Mouse (Mus musculus) heart, adult 8-10 months (tissue): ENCODE measurements at regions not wholly inside any gene's neighbourhood (a gene's known extent, or its start where the extent isn't known, plus 50 kb on each side); places are given as distances from the start of the nearest gene placed in this dataset.

Source experiments
- DNase-seq: peaks from one replicate; pipeline ENCODE4 v3.0.0; 2022; ENCODE audit warnings: low spot score

DNA sequence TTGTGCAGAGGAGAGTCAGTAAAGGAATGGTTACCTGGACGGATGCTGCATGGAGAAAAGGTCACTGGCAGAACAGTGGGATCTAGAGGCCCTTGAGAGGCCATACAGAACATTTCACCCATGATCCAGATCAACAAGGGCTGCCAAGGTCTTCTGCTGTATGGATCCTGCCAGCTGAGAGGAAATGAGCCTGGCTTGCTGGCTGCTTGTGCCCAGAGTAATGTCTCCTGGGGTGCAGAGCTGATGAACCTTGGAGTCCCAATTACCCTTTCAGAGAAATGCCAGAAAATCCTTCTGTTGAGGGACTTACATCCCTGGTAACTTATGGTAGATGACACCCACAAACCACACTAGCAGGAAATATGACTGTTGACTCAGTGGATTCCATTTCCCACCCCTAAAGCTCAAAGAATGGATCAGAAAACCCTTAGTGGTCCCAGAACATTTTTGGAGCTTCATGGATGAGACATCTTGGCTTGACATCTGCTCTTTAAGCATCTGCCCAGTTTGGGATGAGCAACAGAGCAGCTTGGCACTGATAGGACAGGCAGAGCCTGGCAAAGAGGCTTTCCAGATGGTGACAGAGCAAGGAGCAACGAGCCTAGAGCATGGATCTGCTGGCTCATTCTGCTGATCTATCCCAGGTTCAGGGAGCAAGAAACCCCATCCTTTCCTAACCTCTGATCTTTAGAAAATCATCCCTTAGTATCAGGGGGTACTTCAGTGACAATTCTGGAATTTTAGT is 416.6 kb downstream of the Adra2a start:
- DNase-seq: no peak

DNA sequence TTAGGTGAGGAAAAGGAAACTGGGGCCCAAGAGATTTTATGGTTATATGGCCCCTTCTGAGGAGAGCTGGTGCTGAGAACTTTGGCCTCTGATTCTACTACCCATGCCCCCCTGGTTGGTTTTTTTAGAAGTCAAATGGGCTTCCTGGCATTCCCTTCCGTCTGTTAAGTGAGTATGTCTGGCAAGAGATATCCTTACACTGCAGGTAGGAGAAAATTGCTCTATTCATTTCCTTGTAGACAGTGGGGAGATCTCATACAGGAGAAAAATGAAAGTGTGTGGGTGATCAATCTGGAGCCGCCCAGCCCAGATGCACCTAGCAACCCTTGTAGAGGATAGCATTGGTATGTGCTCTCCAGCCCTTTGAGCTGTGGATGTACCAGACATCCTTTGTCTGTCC is 418.5 kb downstream of the Adra2a start:
- no peak for DNase-seq

DNA sequence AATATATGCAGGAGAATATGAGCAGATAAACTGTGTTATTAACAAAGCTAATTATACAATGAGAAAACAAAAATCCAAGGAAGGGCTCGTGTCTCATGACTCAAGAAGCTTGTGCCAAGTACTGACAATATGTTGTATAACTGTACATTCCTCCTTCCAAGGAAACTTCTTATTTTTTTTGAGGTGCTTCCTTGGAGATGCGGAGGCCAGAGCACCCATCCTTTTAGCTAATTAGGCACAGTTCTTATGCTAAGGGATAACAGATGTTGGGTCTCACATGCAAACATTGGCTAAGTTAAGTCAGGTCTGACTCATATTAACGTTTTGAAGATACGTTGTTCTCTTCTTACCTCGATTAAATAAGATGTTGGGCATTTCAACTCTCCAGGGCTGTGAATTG is 426.1 kb downstream of the Adra2a start:
- DNase-seq: no peak

DNA sequence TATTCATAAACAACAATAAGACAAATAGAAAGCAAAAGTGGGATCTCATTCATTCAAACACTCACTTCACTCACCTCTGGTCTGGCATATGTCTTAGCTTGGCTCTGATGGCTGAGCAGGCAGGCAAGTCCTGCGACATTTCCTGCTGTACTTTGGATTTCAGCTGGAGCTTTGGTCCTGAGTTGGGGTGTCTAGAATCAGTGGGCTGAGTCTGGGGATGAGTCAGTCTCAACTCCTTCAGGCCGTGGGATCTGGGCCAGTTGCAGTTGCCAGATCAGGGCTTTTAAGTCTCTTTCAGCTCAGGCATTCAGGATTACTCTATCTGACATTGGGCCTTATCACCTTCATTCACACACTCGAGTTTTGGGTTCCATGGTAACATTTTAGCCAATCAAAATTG is 454.1 kb downstream of the Adra2a start:
- no peak for DNase-seq

DNA sequence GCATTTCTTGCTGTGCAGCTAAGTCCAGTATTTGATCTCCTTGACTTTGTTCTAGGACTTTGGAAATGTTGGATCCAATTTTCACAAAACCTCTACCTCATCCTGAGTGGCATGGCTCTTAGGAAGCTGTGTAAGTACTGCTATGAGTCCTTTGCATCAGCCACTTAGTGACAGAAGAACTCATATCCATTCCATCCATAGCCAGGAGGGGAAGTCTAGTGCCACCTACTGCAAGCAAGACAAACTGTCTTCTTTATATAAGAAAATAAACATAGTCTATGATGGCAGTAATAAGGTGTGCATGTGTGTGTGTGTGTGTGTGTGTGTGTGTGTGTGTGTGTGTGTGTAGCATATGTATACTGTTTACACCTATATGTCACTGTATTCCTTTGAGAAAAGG is 489.9 kb downstream of the Adra2a start:
- DNase-seq: no peak

DNA sequence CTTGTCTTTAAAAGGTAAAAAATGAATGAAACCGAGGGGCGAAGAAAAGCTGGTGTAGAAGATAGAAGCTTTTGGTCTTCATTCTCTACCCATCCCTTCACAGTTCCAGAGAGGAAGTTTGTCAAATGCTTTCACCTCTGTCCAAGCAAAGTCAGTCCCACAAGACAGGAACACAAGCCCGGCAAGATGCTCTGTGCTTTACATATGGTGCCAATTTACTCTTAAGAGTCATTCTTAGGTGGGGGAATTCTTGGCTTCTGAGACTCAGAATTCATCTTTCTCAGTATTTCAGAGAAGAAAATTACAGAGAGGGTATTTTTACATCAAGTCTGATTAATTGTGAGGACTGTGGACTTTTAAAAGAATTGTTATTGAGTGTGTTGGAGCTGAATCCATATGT is 511.4 kb downstream of the Adra2a start:
- DNase-seq: no peak

DNA sequence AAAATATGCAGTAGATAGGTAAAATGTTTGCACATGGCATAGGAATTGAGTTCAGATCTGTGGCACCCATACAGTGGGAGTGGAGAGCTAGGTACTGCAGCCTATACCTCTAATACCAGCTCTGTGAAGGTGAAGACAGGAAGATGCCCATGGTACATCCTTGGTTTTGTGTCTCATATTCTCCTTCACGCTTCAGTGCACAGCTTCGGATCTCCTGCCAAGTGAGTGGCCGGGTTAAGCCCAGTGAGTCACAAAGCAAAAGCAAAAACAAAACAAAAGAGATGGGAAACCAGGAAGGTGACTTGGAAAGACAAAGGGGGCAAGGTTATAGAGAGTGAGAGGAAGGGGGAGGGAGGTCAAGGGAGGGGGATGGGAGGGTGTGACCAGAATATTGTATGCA is 514.0 kb downstream of the Adra2a start:
- DNase-seq: no peak

DNA sequence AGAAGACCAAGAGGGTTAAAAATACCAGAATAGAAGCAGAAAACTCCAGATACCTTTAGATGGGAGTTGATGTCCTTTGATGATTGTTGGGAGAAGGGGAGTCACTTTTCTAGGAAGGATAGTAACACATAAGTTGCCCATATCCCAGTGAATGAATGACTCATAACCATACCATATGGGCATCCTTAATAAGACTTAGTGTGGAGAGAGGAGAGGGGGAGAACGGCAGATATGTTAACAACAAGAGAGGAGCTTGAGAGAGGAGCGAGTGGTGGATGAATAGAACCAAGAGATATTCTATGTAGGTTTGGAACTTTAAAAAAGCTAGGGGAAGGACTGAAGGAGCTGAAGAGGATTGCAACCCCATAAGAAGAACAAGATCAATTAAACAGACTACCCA is 539.6 kb downstream of the Adra2a start:
- no peak for DNase-seq

DNA sequence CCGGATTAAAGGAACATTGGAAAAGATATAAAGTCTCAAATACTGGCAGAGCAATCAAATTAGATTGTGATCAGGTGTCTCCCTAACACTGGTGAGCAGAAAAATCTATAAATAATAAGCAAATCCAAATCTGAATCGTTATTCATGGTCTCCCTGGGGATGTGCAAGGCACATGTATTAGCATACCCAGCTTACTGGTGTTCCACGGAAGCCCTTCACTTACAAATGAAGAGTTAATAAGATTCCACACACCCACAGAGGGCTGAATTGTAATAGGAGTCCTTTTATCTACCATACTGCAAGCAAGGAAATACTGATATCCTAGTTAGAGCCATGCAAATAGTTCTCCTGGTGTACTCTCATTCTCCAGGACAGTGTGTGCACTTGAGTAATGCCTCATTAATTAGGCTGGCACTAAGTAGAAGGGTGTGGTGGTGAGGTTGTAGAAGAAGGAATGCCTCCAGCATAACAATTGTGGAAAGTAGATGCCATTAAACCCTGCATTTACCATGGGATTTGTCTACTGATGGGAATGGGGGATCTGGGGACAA is 540.8 kb downstream of the Adra2a start:
- DNase-seq: no peak

DNA sequence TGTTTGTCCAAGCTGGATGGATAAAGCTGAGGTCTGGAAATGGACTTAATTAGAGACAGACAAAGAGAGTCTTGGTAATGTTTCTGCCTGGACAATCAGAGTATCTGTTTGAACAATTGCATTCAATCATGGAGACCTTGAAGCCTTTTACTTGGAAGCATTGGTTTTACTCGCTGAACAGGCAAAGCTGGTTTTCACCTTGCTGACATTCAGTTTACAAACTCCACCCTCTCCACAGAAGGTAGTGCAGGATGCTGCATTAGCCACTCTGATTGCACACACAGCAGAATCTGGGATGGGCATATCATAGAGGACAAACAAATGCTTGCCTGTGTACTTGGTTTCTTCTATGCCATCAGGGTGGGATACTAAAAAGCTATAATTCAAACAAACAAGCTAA is 541.4 kb downstream of the Adra2a start:
- no peak for DNase-seq

DNA sequence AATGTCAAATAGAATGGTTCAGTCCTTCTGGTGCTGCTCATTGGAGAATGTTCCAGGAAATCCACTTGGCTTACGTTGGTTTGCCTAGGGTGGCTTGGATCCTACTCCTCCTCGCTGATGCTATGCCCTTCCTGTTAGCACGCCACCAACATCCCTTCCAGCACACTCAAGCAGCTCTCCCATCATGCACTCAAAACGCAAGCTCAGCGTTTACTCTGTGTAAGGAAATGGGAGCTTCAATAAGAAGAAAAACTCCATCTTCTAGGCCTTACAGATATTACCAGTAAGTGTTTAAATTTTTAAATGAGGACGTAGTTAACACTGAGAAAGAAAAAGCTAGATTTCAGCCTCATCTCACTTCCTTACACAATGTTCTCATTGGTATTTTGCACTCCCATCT is 523.7 kb downstream of the Gpam start:
- no peak for DNase-seq

DNA sequence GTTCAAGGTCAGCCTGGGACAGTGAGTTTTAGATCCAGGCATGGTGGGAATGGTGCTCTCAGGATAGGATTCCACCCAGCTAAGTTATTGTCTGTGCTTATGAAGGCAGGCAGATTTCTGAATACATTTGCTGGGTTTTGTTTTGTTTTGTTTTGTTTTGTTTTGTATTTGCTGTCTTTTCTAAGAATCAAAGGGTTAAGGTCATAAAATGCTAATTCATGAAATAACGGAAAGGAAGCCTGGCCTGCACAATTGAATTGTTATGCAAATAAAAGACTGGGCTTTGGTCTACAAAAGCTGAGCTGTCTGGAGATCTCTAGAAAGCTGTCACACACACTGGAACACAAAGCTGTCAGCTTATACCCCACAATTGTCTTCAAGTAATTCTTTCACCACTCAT is 521.7 kb downstream of the Gpam start:
- DNase-seq: no peak

DNA sequence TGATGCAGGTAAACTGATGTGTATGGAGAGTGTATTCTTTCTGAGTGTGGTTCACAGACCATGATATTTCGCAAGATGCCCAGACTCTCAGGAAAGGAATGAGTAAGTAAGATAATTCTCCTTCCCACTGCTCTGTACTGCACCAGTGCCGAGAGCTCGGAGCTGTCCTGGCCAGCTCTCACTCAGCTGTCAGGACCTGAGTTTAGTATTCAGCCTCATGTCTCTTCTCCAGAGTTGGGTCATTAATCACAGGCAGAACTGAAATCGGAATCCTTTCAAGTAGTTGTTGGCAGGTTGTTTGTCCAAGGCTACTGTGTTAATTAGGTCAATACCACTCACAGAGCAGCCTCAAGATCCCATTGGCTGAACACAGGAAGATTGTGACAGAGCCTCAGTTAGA is 510.1 kb downstream of the Gpam start:
- DNase-seq: no peak
